Mouse (Mus musculus) neural tube, embryonic 11.5 days (tissue): ENCODE results near the gene Abca4. TPM values are rescaled to one million over a fixed set of nuclear protein-coding genes. Genes with fewer than 3 reads are reported as not detected.

ENCODE experiments used
- ATAC-seq: fragments of 200-750 bp; cut with Nextera tagmentation; 2 replicates; pipeline ENCODE4 v1.8.0; 2017; ENCODE audit warnings: moderate number of reproducible peaks, mild to moderate bottlenecking, moderate TSS enrichment, moderate library complexity; ENCODE audit not compliant: insufficient read depth, low FRiP score, low TSS enrichment
- DNase-seq: peaks from one replicate; pipeline ENCODE4 v3.0.0-alpha.2; 2015; ENCODE audit warnings: low spot score
- H3K27ac ChIP-seq: fragments of 300-500 bp; sonication (generic); 2 replicates; pipeline ENCODE4 v1.5.1; 2014; ENCODE audit warnings: low read depth, mild to moderate bottlenecking, low read length
- H3K27me3 ChIP-seq: fragments of 300-500 bp; sonication (generic); 2 replicates; pipeline ENCODE4 v1.6.1; 2014; ENCODE audit warnings: mild to moderate bottlenecking, low read length, mixed read lengths; ENCODE audit not compliant: control insufficient read depth, insufficient read depth
- H3K36me3 ChIP-seq: fragments of 300-500 bp; sonication (generic); 2 replicates; pipeline ENCODE4 v1.6.1; 2014; ENCODE audit warnings: mild to moderate bottlenecking, low read length, moderate library complexity, mixed read lengths; ENCODE audit not compliant: control insufficient read depth, insufficient read depth
- H3K4me1 ChIP-seq: fragments of 300-500 bp; sonication (generic); 2 replicates; pipeline ENCODE4 v1.6.1; 2014; ENCODE audit warnings: low read length, mixed read lengths; ENCODE audit not compliant: control insufficient read depth, insufficient read depth
- H3K4me2 ChIP-seq: fragments of 300-500 bp; sonication (generic); 2 replicates; pipeline ENCODE4 v1.6.1; 2014; ENCODE audit warnings: low read depth, mild to moderate bottlenecking, moderate library complexity
- H3K4me3 ChIP-seq: fragments of 300-500 bp; sonication (generic); 2 replicates; pipeline ENCODE4 v1.5.1; 2014; ENCODE audit warnings: low read depth, low read length
- H3K9ac ChIP-seq: fragments of 300-500 bp; sonication (generic); 2 replicates; pipeline ENCODE4 v1.6.1; 2014; ENCODE audit warnings: mild to moderate bottlenecking, low read length
- H3K9me3 ChIP-seq: fragments of 300-500 bp; sonication (generic); 2 replicates; pipeline ENCODE4 v1.6.1; 2016; ENCODE audit warnings: low read length; ENCODE audit not compliant: control insufficient read depth
- WGBS: fragments of 180-500 bp; shearing (Covaris S2); extraction: QIAGEN DNeasy Blood & Tissue Kit; methylation state at CpG from one replicate; pipeline ENCODE4 v1.1.7; 2014; 5-methylcytosine and 5-hydroxymethylcytosine counted together
- polyA plus RNA-seq: library from polyadenylated mRNA; unstranded; fragments of >200 nt; fragmentation: Nextera tagmentation; extraction: Ambion mirVana; gene quantifications from 2 replicates; pipeline ENCODE4 v1.2.1, GENCODE M21; 2014

The Abca4 gene
- polyA plus RNA-seq, 1 experiment from 2014 or later = 1.0 TPM

- Histone ChIP-seq H3K9ac (no peak overlapping the region), H3K4me3 (no peak overlapping the region), H3K36me3 (no peaks in the 10 kb centered on the region), H3K27ac (no peak overlapping the region), H3K4me2 (no peak overlapping the region), H3K4me1 (no peaks in the 10 kb centered on the region), H3K9me3 (no peaks in the 10 kb centered on the region), H3K27me3 (no peaks in the 10 kb centered on the region)
- no peak for ATAC-seq
- DNase-seq = no peak
- WGBS = 87% methylated on average over 8 of the region's 8 CpGs
Observed at GRCm38 (mm10) chr3:122021029-122021652, 23.1 kb upstream of the Abca4 start.

GRCm38 (mm10) chr3:122022355-122022754, 21.9 kb upstream of the Abca4 start:
- no peak for DNase-seq
- WGBS = 87% methylated on average over 3 of the region's 3 CpGs
- no peak overlapping the region for H3K4me3 ChIP-seq
- no peaks in the 10 kb centered on the region for H3K4me1 ChIP-seq
- no peak for ATAC-seq
- no peaks in the 10 kb centered on the region for H3K27me3 ChIP-seq
- no peaks in the 10 kb centered on the region for H3K36me3 ChIP-seq
- H3K27ac ChIP-seq = no peak overlapping the region
- H3K9ac ChIP-seq = no peak overlapping the region
- H3K4me2 ChIP-seq = no peak overlapping the region
- H3K9me3 ChIP-seq = no peaks in the 10 kb centered on the region

GRCm38 (mm10) chr3:122026676-122027075, 17.6 kb upstream of the Abca4 start:
- no peak overlapping the region for H3K4me2 ChIP-seq
- no peaks in the 10 kb centered on the region for H3K4me1 ChIP-seq
- 83% methylated on average over 5 of the region's 5 CpGs for WGBS
- no peak for ATAC-seq
- no peak overlapping the region for H3K27ac ChIP-seq
- no peaks in the 10 kb centered on the region for H3K9me3 ChIP-seq
- no peaks in the 10 kb centered on the region for H3K36me3 ChIP-seq
- H3K9ac ChIP-seq = no peak overlapping the region
- H3K4me3 ChIP-seq = no peak overlapping the region
- no peak for DNase-seq
- no peaks in the 10 kb centered on the region for H3K27me3 ChIP-seq

GRCm38 (mm10) chr3:122027776-122028175, 16.5 kb upstream of the Abca4 start:
- no peak for ATAC-seq
- Histone ChIP-seq H3K27ac (no peak overlapping the region), H3K4me3 (no peak overlapping the region), H3K4me2 (no peak overlapping the region), H3K36me3 (no peaks in the 10 kb centered on the region), H3K9me3 (no peaks in the 10 kb centered on the region), H3K9ac (no peak overlapping the region), H3K4me1 (no peaks in the 10 kb centered on the region), H3K27me3 (no peaks in the 10 kb centered on the region)
- WGBS = 92% methylated on average over 8 of the region's 8 CpGs
- no peak for DNase-seq

GRCm38 (mm10) chr3:122033248-122033837, 10.9 kb upstream of the Abca4 start:
- ATAC-seq = no peak
- Histone ChIP-seq H3K36me3 (no peaks in the 10 kb centered on the region), H3K9me3 (no peaks in the 10 kb centered on the region), H3K9ac (no peak overlapping the region), H3K27ac (no peak overlapping the region), H3K27me3 (no peaks in the 10 kb centered on the region), H3K4me3 (no peak overlapping the region), H3K4me1 (0 out of 2 replicates have a peak, but pooled peaks cover 2% of the 10 kb centered on the region), H3K4me2 (no peak overlapping the region)
- DNase-seq = no peak
- 71% methylated on average over 9 of the region's 9 CpGs for WGBS

GRCm38 (mm10) chr3:122034240-122034639, 10.0 kb upstream of the Abca4 start:
- no peak for ATAC-seq
- 86% methylated on average over 5 of the region's 5 CpGs for WGBS
- Histone ChIP-seq H3K9ac (no peak overlapping the region), H3K4me3 (no peak overlapping the region), H3K4me1 (0 out of 2 replicates have a peak, but pooled peaks cover 2% of the 10 kb centered on the region), H3K27ac (no peak overlapping the region), H3K4me2 (no peak overlapping the region), H3K36me3 (no peaks in the 10 kb centered on the region), H3K27me3 (no peaks in the 10 kb centered on the region), H3K9me3 (no peaks in the 10 kb centered on the region)
- DNase-seq = no peak

GRCm38 (mm10) chr3:122035092-122035491, 9.2 kb upstream of the Abca4 start:
- Histone ChIP-seq H3K9ac (no peak overlapping the region), H3K4me3 (no peak overlapping the region), H3K27me3 (no peaks in the 10 kb centered on the region), H3K4me2 (no peak overlapping the region), H3K9me3 (no peaks in the 10 kb centered on the region), H3K27ac (no peak overlapping the region), H3K36me3 (no peaks in the 10 kb centered on the region), H3K4me1 (0 out of 2 replicates have a peak, but pooled peaks cover 2% of the 10 kb centered on the region)
- DNase-seq (peak; percentile 36), ATAC-seq (0 out of 2 replicates have a peak, but pooled peaks have one; percentile 55)
- WGBS = 51% methylated on average over 3 of the region's 3 CpGs

GRCm38 (mm10) chr3:122040522-122040921, 3.7 kb upstream of the Abca4 start:
- no peak for DNase-seq
- no peak overlapping the region for H3K4me2 ChIP-seq
- H3K9me3 ChIP-seq = no peaks in the 10 kb centered on the region
- ATAC-seq = no peak
- WGBS = 70% methylated on average over 6 of the region's 6 CpGs
- no peaks in the 10 kb centered on the region for H3K36me3 ChIP-seq
- H3K27me3 ChIP-seq = peaks cover 30% of the 10 kb centered on the region
- H3K4me1 ChIP-seq = peaks cover 5% of the 10 kb centered on the region
- H3K27ac ChIP-seq = no peak overlapping the region
- no peak overlapping the region for H3K9ac ChIP-seq
- no peak overlapping the region for H3K4me3 ChIP-seq

GRCm38 (mm10) chr3:122043102-122043501, 1.1 kb upstream of the Abca4 start:
- no peak overlapping the region for H3K4me2 ChIP-seq

More at GRCm38 (mm10) chr3:122043102-122043501, 1.1 kb upstream of the Abca4 start:
- H3K9me3 ChIP-seq = no peaks in the 10 kb centered on the region
- peaks cover 5% of the 10 kb centered on the region for H3K4me1 ChIP-seq
- no peak for DNase-seq
- H3K4me3 ChIP-seq = no peak overlapping the region
- H3K36me3 ChIP-seq = no peaks in the 10 kb centered on the region
- 32% methylated on average over 8 of the region's 8 CpGs for WGBS
- no peak overlapping the region for H3K27ac ChIP-seq
- peaks cover 35% of the 10 kb centered on the region for H3K27me3 ChIP-seq
- no peak for ATAC-seq
- no peak overlapping the region for H3K9ac ChIP-seq
